Mouse (Mus musculus): ENCODE measurements at regions not wholly inside any gene's neighbourhood (a gene's known extent, or its start where the extent isn't known, plus 50 kb on each side); places are given as distances from the start of the nearest gene placed in this dataset.

DNA sequence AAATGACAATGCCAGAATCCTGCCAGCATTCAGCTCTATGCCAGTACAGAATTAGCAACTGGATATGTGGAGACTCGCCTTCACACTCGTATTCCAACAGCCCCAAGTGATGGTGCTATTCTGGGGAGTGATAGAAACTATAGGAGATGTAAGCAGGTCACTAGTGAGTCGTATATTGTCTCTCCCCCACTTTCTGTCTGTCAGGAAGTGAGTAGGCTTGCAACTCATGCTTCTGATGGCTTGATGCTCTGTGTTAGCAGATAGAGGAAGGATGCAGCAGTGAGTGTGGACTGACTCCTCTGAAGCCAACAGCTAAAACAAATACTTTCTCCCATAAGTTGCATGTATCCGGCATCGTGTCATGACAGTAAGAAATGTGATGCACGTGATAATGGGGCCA is 52.0 kb upstream of the 4933409G03Rik start:
- peak; percentile 78 for ATAC-seq (ENCODE audit: low TSS enrichment)

DNA sequence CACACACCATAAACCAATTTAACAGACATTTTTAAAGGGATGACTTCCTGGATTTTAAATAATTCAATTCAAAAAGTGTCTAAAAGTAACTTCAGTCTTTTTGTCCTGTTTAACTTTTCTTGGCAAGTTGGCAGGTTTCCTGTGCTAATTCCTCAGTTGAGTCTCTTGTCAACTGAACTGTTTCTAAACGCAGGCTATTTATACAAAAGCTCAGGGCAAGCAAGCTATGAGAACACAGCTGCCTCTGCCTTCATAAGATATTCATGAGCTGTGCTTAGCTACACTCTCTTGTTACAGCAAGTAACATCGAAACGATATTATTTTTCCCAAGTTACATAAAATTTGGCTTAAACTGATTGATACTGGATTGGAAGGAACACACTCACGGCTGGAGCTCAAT is 51.1 kb upstream of the 4933409G03Rik start:
- peak; percentile 75; the same call in 1 of the 2 replicates for ATAC-seq (ENCODE audit: low TSS enrichment)
